Comparison of ENCODE assay signal across 9 mouse cellular contexts in genomic region chr3:28745835-28746483, GRCm38 (mm10). TPM values are rescaled to one million over a fixed set of nuclear protein-coding genes. Genes with fewer than 3 reads are reported as not detected.
DNase-seq lines count a peak whose midpoint lies in the region; ATAC-seq and TF ChIP-seq lines count a peak whose summit lies in the region.
"Had no signal": no experiment of that assay in that cellular context is flagged by ENCODE, and none has a peak within 500 bp of the region (broad histone marks: within the 10 kb centered on the region; RNA-seq: fewer than 3 reads in every experiment).

No protein-coding gene starts in this region.

- peaks cover 23% of the 10 kb centered on the region for H3K27me3 ChIP-seq in E14TG2a.4 (ENCODE audit: insufficient read depth, low read length)
- H3K27me3 ChIP-seq in heart, embryonic 16.5 days (ENCODE audit: control insufficient read depth, insufficient read depth, low read length) = peaks cover 5% of the 10 kb centered on the region; the same call in 1 of the 2 replicates
- no peaks in the 10 kb centered on the region for H3K27me3 ChIP-seq in liver, embryonic 13.5 days

- WGBS in heart, embryonic 16.5 days = 32% methylated on average over 7 of the region's 7 CpGs
- 31% methylated on average over 7 of the region's 7 CpGs for WGBS in liver, embryonic 13.5 days (ENCODE audit: insufficient replicate concordance)

- no peak overlapping the region for H3K4me3 ChIP-seq in E14TG2a.4 (replicated peaks; ENCODE audit: low read length)
- H3K4me3 ChIP-seq in heart, embryonic 16.5 days (ENCODE audit: low read length) = no peak overlapping the region
- H3K4me3 ChIP-seq in liver, embryonic 13.5 days (replicated peaks) = no peak overlapping the region

- no peak overlapping the region for H3K4me2 ChIP-seq in heart, embryonic 16.5 days (ENCODE audit: low read depth, low read length)
- H3K4me2 ChIP-seq in liver, embryonic 13.5 days = no peak overlapping the region

- peak; percentile 99 for TF ChIP-seq CTCF in E14TG2a.4 (conservative IDR thresholded peaks at IDR 0.05; ENCODE audit: low read length)

- DNase-seq in brain, embryonic 18.5 days (ENCODE audit: low read depth, low spot score) = peak; percentile 75
- DNase-seq in fat pad, adult 2 months (ENCODE audit: extremely low read depth, low read depth, low spot score) = peak; percentile 2
- DNase-seq in kidney, postnatal 14 days = peak; percentile 85
- DNase-seq in liver, embryonic 13.5 days = peak; percentile 59
- peak; percentile 64 for DNase-seq in neural tube, embryonic 10.5 days (ENCODE audit: extremely low spot score, low spot score)
- DNase-seq in telencephalon, adult 2 months (ENCODE audit: low read depth, low spot score) = peak; percentile 89

- no peak overlapping the region for H3K27ac ChIP-seq in heart, embryonic 16.5 days (ENCODE audit: low read length)
- no peak overlapping the region for H3K27ac ChIP-seq in liver, embryonic 13.5 days
- H3K27ac ChIP-seq: macrophage had no signal

- no peaks in the 10 kb centered on the region for H3K9me3 ChIP-seq in E14TG2a.4 (ENCODE audit: low read length)
- no peaks in the 10 kb centered on the region for H3K9me3 ChIP-seq in heart, embryonic 16.5 days (replicated peaks; ENCODE audit: control insufficient read depth, low read length)
- H3K9me3 ChIP-seq in liver, embryonic 13.5 days (replicated peaks) = no peaks in the 10 kb centered on the region

- H3K9ac ChIP-seq in heart, embryonic 16.5 days (ENCODE audit: low read length) = no peak overlapping the region
- no peak overlapping the region for H3K9ac ChIP-seq in liver, embryonic 13.5 days

- H3K4me1 ChIP-seq in E14TG2a.4 (replicated peaks; ENCODE audit: low read depth, low read length) = peaks cover 31% of the 10 kb centered on the region
- H3K4me1 ChIP-seq in heart, embryonic 16.5 days (ENCODE audit: control insufficient read depth, insufficient read depth, low read length) = no peaks in the 10 kb centered on the region
- no peaks in the 10 kb centered on the region for H3K4me1 ChIP-seq in liver, embryonic 13.5 days (replicated peaks)

- ATAC-seq in heart, embryonic 16.5 days (replicated peaks; ENCODE audit: extremely low read depth, insufficient read depth, low FRiP score) = peak; percentile 80
- peak; percentile 77 for ATAC-seq in liver, embryonic 13.5 days (ENCODE audit: low read depth)

- H3K36me3 ChIP-seq in E14TG2a.4 (ENCODE audit: insufficient read depth, low read length) = no peaks in the 10 kb centered on the region
- H3K36me3 ChIP-seq in heart, embryonic 16.5 days (ENCODE audit: control insufficient read depth, insufficient read depth) = no peaks in the 10 kb centered on the region
- no peaks in the 10 kb centered on the region for H3K36me3 ChIP-seq in liver, embryonic 13.5 days

RNA-seq across cellular contexts. Expression of gene Eif5a2, which starts 35.1 kb away (rescaled TPM):
- 8.5 and 8.7 TPM in 2 replicates for polyA plus RNA-seq in heart, embryonic 16.5 days (2015; fragmentation: Nextera tagmentation; extraction: Ambion mirVana)
- polyA plus RNA-seq in liver, embryonic 13.5 days (2015; fragmentation: Nextera tagmentation; extraction: Ambion mirVana) = 6.2 and 8.8 TPM in 2 replicates

RNA-seq across cellular contexts. Expression of gene Slc2a2, which starts 48.3 kb away (rescaled TPM):
- 0.12 TPM in 2 replicates for polyA plus RNA-seq in heart, embryonic 16.5 days (2015; fragmentation: Nextera tagmentation; extraction: Ambion mirVana)
- 19.1 and 25.4 TPM in 2 replicates for polyA plus RNA-seq in liver, embryonic 13.5 days (2015; fragmentation: Nextera tagmentation; extraction: Ambion mirVana)
- polyA plus RNA-seq: macrophage had no signal

RNA-seq across cellular contexts. Expression of gene Rpl22l1, which starts 59.3 kb away (rescaled TPM):
- polyA plus RNA-seq in heart, embryonic 16.5 days (2015; fragmentation: Nextera tagmentation; extraction: Ambion mirVana) = 163 and 199 TPM in 2 replicates
- 327 and 404 TPM in 2 replicates for polyA plus RNA-seq in liver, embryonic 13.5 days (2015; fragmentation: Nextera tagmentation; extraction: Ambion mirVana)

Comparison
In these comparisons a context has a peak if more than half of its experiments do, and no peak if none do; other contexts are left out.
1. DNase-seq: peak in every context shown above with its lines; median percentile 89 in telencephalon, adult 2 months; 85 in kidney, postnatal 14 days; 75 in brain, embryonic 18.5 days; 64 in neural tube, embryonic 10.5 days; 59 in liver, embryonic 13.5 days; 2 in fat pad, adult 2 months.
2. RNA of gene Slc2a2, which starts 48.3 kb away (polyA plus RNA-seq): 19.1 to 25.4 TPM in liver, embryonic 13.5 days; 0.12 TPM in heart, embryonic 16.5 days; every median in the first group is over 10 times any median in the second.